Mouse (Mus musculus) adrenal gland, postnatal 4 days (tissue): ENCODE measurements at regions not wholly inside any gene's neighbourhood (a gene's known extent, or its start where the extent isn't known, plus 50 kb on each side); places are given as distances from the start of the nearest gene placed in this dataset.
"Not testable (repeated sequence)": the region's sequence is repeated elsewhere in the genome, so short reads cannot be mapped to it uniquely, and the experiment has no call there.

ENCODE experiments used
- DNase-seq, 2 experiments: peaks; one replicate each; pipeline ENCODE4 v3.0.0; 2021 to 2022; ENCODE audit warnings: low spot score in 2 of 2, mixed read lengths in 2 of 2

GRCm38 (mm10) chr2:44513080-44513724 lies 414.3 kb downstream of the Gtdc1 start:
- no peak for DNase-seq

GRCm38 (mm10) chr2:44512334-44512733 lies 415.1 kb downstream of the Gtdc1 start:
- DNase-seq, result no peak

- DNase-seq, result peak in 1 of 2 experiments; percentile 26
Measured at GRCm38 (mm10) chr2:44509101-44509500, 418.4 kb downstream of the Gtdc1 start.

- no peak for DNase-seq
Measured at GRCm38 (mm10) chr2:44504273-44504672, 423.2 kb downstream of the Gtdc1 start.

GRCm38 (mm10) chr2:44490806-44491205 lies 436.7 kb downstream of the Gtdc1 start:
- not testable (repeated sequence) for DNase-seq

- DNase-seq, result no peak
Measured at GRCm38 (mm10) chr2:44490230-44490629, 437.2 kb downstream of the Gtdc1 start.

GRCm38 (mm10) chr2:44485880-44486279 lies 441.6 kb downstream of the Gtdc1 start:
- no peak for DNase-seq

GRCm38 (mm10) chr2:44479746-44480145 lies 447.7 kb downstream of the Gtdc1 start:
- no peak for DNase-seq

GRCm38 (mm10) chr2:44475456-44475855 lies 452.0 kb downstream of the Gtdc1 start:
- no peak for DNase-seq

- DNase-seq, result no peak
Measured at GRCm38 (mm10) chr2:44474653-44475052, 452.8 kb downstream of the Gtdc1 start.

GRCm38 (mm10) chr2:44471381-44471780 lies 456.1 kb downstream of the Gtdc1 start:
- DNase-seq, result no peak

- DNase-seq, result no peak
Measured at GRCm38 (mm10) chr2:44470953-44471352, 456.5 kb downstream of the Gtdc1 start.

GRCm38 (mm10) chr2:44464631-44465030 lies 462.8 kb downstream of the Gtdc1 start:
- DNase-seq, result no peak

- no peak for DNase-seq
Measured at GRCm38 (mm10) chr2:44462619-44463329, 464.7 kb downstream of the Gtdc1 start.

GRCm38 (mm10) chr2:44461289-44462250 lies 465.9 kb downstream of the Gtdc1 start:
- no peak for DNase-seq

GRCm38 (mm10) chr2:44449471-44449870 lies 478.0 kb downstream of the Gtdc1 start:
- DNase-seq, result no peak
